Mouse (Mus musculus) gastrocnemius, adult 8-10 months (tissue): ENCODE measurements around the gene Gm3106. TPM values are rescaled to one million over a fixed set of nuclear protein-coding genes. Genes with fewer than 3 reads are reported as not detected.
"Not testable (repeated sequence)": the region's sequence is repeated elsewhere in the genome, so short reads cannot be mapped to it uniquely, and the experiment has no call there.

Source experiments
- DNase-seq, 2 experiments: peaks; one replicate each; pipeline ENCODE4 v3.0.0; 2022; ENCODE audit warnings: low spot score in 2 of 2
- total RNA-seq, 4 experiments: library from RNA; stranded (reverse); gene quantifications; 2 replicates each; pipeline ENCODE4 v1.2.4; 2022

The Gm3106 gene
- total RNA-seq, result not detected

DNA sequence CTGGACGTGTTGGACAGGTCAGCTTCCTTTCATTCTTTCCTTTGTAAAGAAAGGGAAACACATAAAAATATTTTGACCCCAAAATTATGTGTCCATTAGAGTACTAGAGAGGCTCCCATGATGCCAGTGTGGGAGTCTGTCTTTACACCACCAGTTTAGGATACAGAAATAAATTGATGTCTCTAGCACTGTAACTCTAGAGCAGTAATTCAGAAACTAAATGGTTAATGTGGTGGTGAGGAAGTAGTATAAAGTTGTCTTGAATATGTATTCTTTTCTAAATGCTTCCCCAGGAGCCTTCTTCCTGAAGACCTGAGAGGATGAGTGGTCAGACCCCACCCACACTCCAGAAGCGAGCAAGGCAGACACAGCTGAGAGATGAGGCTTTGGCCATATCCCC, at the start of gene Gm3106:
Gene Gm3106 (plus strand): TSS at position 301 of the 400 bp plus-strand sequence.
- DNase-seq, result not testable (repeated sequence)

Other genes starting within 250 kb of the Gm3106 start
- not detected for gene BC061212, start 147.5 kb upstream of the Gm3106 start, total RNA-seq
- not detected for gene Gm6351, start 141.6 kb upstream of the Gm3106 start, total RNA-seq
- gene A430089I19Rik, start 88.8 kb downstream of the Gm3106 start, total RNA-seq, result not detected
- not detected for gene Gm6502, start 96.4 kb downstream of the Gm3106 start, total RNA-seq
- gene AA792892, start 121.7 kb downstream of the Gm3106 start, total RNA-seq, result not detected
- not detected for gene Gm7682, start 227.8 kb downstream of the Gm3106 start, total RNA-seq